Mouse (Mus musculus) G1E (cell line): ENCODE results near the gene Dlx3.

ENCODE experiments used
- CTCF ChIP-seq: IDR thresholded peaks from 2 replicates; pipeline ENCODE4 v1.5.1; 2012; ENCODE audit warnings: low read depth, low read length, inconsistent platforms, mixed read lengths
- GATA1 ChIP-seq: IDR thresholded peaks from 2 replicates; pipeline ENCODE4 v1.6.1; 2012; ENCODE audit warnings: borderline replicate concordance, low read length, inconsistent platforms, mixed read lengths

DNA sequence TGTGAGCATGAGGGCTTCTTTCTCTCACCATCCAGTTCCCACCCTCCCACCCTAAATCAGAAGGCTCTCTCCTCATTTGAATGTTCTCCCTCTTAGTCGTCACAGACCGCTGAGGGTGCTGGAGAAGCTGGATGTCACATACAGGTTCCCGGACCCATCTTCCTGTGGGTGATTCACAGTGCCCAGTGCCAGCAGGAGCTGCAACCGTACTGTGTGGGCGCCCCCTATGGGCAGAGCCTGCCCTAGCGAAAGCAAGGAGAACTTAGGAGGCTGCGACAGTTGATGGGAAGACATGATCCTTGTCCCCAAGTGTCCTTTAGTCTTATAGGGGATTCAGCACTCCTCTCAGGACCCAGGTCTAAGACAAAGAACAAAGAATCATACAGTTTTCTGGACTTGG, 40.8 kb downstream of the Dlx3 start:
- TF ChIP-seq CTCF (peak; percentile 55; the same call in 1 of the 2 replicates), GATA1 (no peak)
